10 mouse cellular contexts compared by ENCODE assay signal in genomic region chr7:113765133-113765532, GRCm38 (mm10). TPM values are rescaled to one million over a fixed set of nuclear protein-coding genes. Genes with fewer than 3 reads are reported as not detected.
A peak's percentile ranks its signal among the peaks of the same experiment; 100 is the strongest.
DNase-seq lines count a peak whose midpoint lies in the region; ATAC-seq and TF ChIP-seq lines count a peak whose summit lies in the region.
"Had no signal": no experiment of that assay in that cellular context is flagged by ENCODE, and none has a peak within 500 bp of the region (broad histone marks: within the 10 kb centered on the region; RNA-seq: fewer than 3 reads in every experiment).

No protein-coding gene starts in this region.

- H3K27ac ChIP-seq in heart, embryonic 14.5 days (replicated peaks in 1 of 2; ENCODE audit: control insufficient read depth in 1 of 2, insufficient read depth in 1 of 2, low read depth in 2 of 2, low read length in 2 of 2): peak overlapping the region in 1 of 2 experiments; percentile 88; a peak in 1 of 4 replicates
- H3K27ac ChIP-seq in embryonic facial prominence, embryonic 10.5 days (replicated peaks): 0 out of 2 replicates have a peak overlapping the region, but pooled peaks have one; percentile 84
- H3K27ac ChIP-seq in intestine, postnatal 0 days (ENCODE audit: low read depth, low read length): no peak overlapping the region
- H3K27ac ChIP-seq: embryonic facial prominence, embryonic 15.5 days; macrophage had no signal

- intact Hi-C loops in heart, postnatal 25 days (cut with DNase I): no loop called here

- DNase-seq in embryo, embryonic 10.5 days (ENCODE audit: low spot score): peak; percentile 16
- DNase-seq in embryo, embryonic 11 days: no peak
- DNase-seq in heart, postnatal 25 days (ENCODE audit: low spot score): no peak
- no peak for DNase-seq in embryonic facial prominence, embryonic 10.5 days (ENCODE audit: low spot score)
- no peak for DNase-seq in urinary bladder, postnatal 4 days (ENCODE audit: low spot score in 2 of 2)

- peak overlapping the region; percentile 84 for H3K4me2 ChIP-seq in heart, embryonic 14.5 days (ENCODE audit: low read length)
- H3K4me2 ChIP-seq in intestine, postnatal 0 days (replicated peaks; ENCODE audit: low read depth): no peak overlapping the region

- no peak overlapping the region for H3K4me3 ChIP-seq in heart, embryonic 14.5 days (ENCODE audit: control insufficient read depth in 1 of 2, insufficient read depth in 1 of 2, low read depth in 1 of 2, low read length in 2 of 2)
- no peak overlapping the region for H3K4me3 ChIP-seq in embryonic facial prominence, embryonic 10.5 days
- H3K4me3 ChIP-seq in intestine, postnatal 0 days (ENCODE audit: low read depth, low read length): peak overlapping the region; percentile 50; the same call in 1 of the 2 replicates

- no peaks in the 10 kb centered on the region for H3K9me3 ChIP-seq in heart, embryonic 14.5 days (ENCODE audit: control insufficient read depth, low read length)
- peaks cover 7% of the 10 kb centered on the region for H3K9me3 ChIP-seq in embryonic facial prominence, embryonic 10.5 days
- no peaks in the 10 kb centered on the region for H3K9me3 ChIP-seq in intestine, postnatal 0 days (ENCODE audit: control insufficient read depth)

- no peaks in the 10 kb centered on the region for H3K36me3 ChIP-seq in heart, embryonic 14.5 days (ENCODE audit: control insufficient read depth, insufficient read depth, low read length)
- peaks cover 4% of the 10 kb centered on the region; the same call in 1 of the 2 replicates for H3K36me3 ChIP-seq in embryonic facial prominence, embryonic 10.5 days (replicated peaks)
- no peaks in the 10 kb centered on the region for H3K36me3 ChIP-seq in intestine, postnatal 0 days (ENCODE audit: control insufficient read depth, insufficient read depth)
- H3K36me3 ChIP-seq: embryonic facial prominence, embryonic 15.5 days had no signal

- 87% methylated on average over 5 of the region's 5 CpGs for WGBS in heart, embryonic 14.5 days
- WGBS in embryonic facial prominence, embryonic 10.5 days: 77% methylated on average over 5 of the region's 5 CpGs
- 96% methylated on average over 5 of the region's 5 CpGs for WGBS in intestine, postnatal 0 days

- no peak for TF ChIP-seq CTCF in intestine, postnatal 0 days (IDR thresholded peaks at IDR 0.05; ENCODE audit: low read depth)

- H3K27me3 ChIP-seq in heart, embryonic 14.5 days (ENCODE audit: control insufficient read depth, insufficient read depth, low read length): no peaks in the 10 kb centered on the region
- peaks cover 61% of the 10 kb centered on the region for H3K27me3 ChIP-seq in embryonic facial prominence, embryonic 10.5 days (replicated peaks; ENCODE audit: low read depth, poor library complexity, severe bottlenecking)
- peaks cover 26% of the 10 kb centered on the region for H3K27me3 ChIP-seq in intestine, postnatal 0 days (replicated peaks; ENCODE audit: control insufficient read depth, insufficient read depth, low read length)

- H3K9ac ChIP-seq in heart, embryonic 14.5 days (ENCODE audit: low read length): peak overlapping the region; percentile 83; the same call in 1 of the 2 replicates
- no peak overlapping the region for H3K9ac ChIP-seq in intestine, postnatal 0 days (ENCODE audit: low read depth, low read length)

- peaks cover 24 to 45% of the 10 kb centered on the region in 2 experiments for H3K4me1 ChIP-seq in heart, embryonic 14.5 days (ENCODE audit: control insufficient read depth in 2 of 2, insufficient read depth in 2 of 2, low read length in 2 of 2)
- peaks cover 49% of the 10 kb centered on the region for H3K4me1 ChIP-seq in embryonic facial prominence, embryonic 10.5 days
- no peaks in the 10 kb centered on the region for H3K4me1 ChIP-seq in intestine, postnatal 0 days (replicated peaks; ENCODE audit: control insufficient read depth, insufficient read depth, low read length)

- ATAC-seq in heart, embryonic 14.5 days (ENCODE audit: insufficient number of reproducible peaks, insufficient read depth, low FRiP score, low read depth): no peak
- no peak for ATAC-seq in intestine, postnatal 0 days
- no peak for ATAC-seq in frontal cortex, adult (ENCODE audit: low TSS enrichment)

RNA-seq across cellular contexts. Expression of gene Spon1, which starts 0.7 kb away (rescaled TPM):
- polyA plus RNA-seq in heart, embryonic 14.5 days (2014; fragmentation: Nextera tagmentation; extraction: Ambion mirVana): 76.2 and 79.7 TPM in 2 replicates
- 10 to 100 TPM; 12.8 to 12.9 TPM for total RNA-seq in heart, postnatal 25 days (2021)
- polyA plus RNA-seq in embryonic facial prominence, embryonic 10.5 days (2016; fragmentation: Nextera tagmentation; extraction: Ambion mirVana): 22.3 and 22.8 TPM in 2 replicates
- 3.2 and 3.6 TPM in 2 replicates for polyA plus RNA-seq in intestine, postnatal 0 days (2015; fragmentation: Nextera tagmentation; extraction: Ambion mirVana)
- polyA plus RNA-seq: macrophage had no signal
